Mouse (Mus musculus) ZHBTc4 (cell line): Measurements from ENCODE around the gene Gcsam.

Experiments used
- DNase-seq: peaks from one replicate; pipeline ENCODE4 v3.0.0-alpha.2; 2011; ENCODE audit warnings: low read depth, low spot score

Gcsam gene

DNA sequence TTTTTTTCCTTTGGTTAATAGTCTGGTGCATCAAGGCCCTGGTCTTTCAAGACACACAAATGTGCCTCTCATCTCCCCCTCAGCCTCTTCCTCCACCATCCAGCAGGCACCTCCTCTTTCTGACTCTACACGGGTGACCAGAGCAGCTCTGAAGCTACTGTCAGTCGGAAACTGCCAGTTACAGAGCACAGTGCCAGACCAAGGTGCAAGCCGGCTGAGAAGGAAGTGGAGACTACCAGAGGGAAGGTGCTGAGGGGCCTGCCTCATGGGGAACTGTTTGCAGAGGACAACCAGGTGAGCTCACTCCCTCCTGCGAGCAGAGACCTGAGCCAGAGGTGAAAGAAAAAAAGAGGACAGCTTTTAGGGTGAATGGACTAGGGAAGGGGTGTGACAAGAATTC is at the start of gene Gcsam:
TSS of gene Gcsam (plus strand) at position 114 of the 400 bp plus-strand sequence.
- no peak for DNase-seq

DNA sequence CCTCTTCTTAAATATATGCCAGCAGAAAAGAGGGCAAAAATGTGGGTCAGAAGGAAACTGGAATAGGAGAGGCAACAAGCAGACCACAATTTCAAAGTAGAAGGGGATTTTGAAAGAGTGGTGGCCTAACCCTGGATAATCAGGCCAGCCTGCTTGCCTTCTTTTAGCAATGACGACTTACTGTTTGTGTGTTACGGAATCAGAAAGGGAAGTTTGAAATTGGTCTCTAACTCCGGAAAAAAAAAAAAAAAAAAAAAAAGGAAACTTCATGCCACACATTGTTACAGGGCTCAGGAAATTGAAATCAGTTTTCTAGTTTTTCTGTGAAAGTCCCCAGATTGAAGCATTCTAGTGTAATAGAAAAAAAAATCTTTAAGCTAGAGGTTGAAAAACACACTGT is 48.4 kb upstream of the Gcsam start:
- DNase-seq, result no peak

DNA sequence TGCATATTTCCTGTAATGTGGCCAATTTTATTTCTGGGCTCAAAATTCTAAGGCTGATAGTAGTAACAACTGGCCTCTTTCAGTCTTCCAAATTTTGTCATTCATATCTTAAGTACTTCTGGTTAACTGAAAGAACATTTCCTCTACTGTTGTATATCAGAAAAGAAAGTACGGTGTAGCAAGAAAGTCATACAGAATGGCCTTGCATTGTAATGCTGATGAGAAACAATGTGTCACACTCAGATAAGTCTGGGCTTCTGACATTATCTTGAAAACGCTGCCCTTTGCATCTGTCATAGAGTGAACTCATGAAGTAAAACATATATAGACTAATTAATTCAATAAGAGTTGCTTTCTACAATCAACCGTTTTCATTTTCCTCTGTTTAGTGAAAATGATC is 37.9 kb upstream of the Gcsam start:
- no peak for DNase-seq

DNA sequence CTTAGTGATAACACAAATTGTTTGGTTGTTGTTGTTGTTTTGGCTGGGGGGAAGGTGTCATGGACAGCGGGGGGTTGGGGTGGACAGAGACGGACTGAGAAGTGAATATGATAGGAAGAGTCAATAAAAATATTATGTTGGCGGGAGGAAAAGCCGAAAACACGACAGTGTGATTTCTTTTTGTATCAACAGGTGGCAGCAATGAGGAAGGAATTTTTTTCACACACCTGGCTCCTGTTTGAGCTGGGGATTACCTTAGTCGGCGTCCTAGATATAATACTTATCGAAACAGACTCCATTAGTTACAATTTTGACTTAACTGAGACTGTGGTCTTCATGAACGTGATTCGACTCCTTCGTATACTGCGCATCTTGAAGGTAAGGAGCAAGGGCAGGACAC is 30.3 kb upstream of the Gcsam start:
- DNase-seq, result peak; percentile 10

DNA sequence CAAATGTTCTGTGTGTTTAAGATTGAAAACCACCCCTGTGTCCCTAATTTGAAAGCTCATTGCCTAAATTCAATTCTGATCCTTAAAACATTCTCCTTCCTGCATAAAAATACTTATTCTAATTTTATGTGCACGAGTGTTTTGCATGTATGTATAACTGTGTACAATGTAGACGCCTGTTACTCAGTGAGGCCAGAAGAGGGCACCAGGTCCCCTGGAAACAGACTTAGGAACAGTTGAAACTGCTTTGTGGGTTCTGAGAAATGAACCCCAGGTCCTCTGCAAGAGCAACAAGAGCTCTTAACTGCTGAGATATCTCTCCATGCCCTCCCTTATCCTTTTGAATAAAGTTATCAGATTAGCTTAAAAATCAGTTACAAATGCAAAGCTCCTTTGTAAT is 27.7 kb upstream of the Gcsam start:
- peak; percentile 12 for DNase-seq

DNA sequence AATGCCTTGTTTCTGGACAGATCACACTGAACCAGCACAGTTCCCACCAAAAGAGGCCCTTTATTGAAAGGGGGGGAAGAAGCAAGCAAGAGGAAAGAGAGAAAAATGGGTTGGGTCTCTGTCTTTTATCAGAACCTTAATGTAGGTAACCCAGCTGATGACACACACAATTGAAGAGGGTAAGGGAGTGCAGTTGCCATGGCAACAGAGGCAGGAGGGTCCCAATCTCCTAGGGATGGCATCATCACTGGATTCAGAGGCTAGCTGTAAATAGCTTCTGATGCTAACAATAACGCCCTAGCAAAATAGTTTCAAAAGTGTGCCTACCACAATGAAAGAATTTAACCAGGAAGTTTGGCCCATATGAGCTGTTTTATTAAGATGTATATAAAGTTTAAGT is 16.5 kb upstream of the Gcsam start:
- peak; percentile 4 for DNase-seq

DNA sequence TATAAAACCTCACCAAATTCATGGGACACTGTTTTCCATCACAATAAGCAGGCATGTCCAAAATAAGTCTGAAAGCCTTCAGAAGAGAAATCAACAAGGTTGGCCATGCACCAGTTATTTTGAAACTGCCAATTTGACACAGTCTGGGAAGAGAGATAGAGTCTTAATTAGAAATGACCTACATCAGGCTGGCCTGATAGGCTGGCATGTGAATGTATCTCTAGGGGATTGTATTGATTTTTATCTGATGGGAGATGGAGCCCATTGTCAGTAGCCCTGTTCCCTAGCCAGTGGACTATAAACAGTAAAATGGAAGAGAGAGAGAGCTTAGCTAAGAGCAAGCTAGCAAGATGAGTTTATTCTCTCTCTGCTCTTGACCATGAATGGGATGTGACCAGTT is 14.7 kb upstream of the Gcsam start:
- no peak for DNase-seq

DNA sequence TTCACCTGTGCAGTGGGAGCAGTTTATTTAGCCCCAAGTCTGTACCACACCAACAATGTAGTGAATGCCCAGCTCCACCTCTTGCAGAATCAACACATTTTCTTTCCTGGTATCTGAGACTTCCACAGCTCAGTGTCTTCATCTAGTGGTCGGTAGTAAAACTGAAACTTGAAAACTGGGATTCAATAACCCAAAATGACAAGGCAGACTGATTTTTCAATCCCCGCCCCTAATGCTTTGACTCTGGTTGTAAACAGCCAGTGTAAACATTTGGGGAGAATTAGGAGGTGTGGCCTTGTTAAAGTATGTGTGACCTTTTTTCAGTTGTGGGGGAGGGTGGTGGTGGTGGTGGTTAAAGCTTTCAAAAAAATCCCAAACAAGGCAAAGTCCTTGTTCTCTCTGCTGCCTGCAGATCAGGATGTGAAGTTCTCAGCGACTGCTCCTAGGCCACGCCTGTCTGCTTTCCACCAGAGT is 1.7 kb upstream of the Gcsam start:
- DNase-seq, result peak; percentile 5

DNA sequence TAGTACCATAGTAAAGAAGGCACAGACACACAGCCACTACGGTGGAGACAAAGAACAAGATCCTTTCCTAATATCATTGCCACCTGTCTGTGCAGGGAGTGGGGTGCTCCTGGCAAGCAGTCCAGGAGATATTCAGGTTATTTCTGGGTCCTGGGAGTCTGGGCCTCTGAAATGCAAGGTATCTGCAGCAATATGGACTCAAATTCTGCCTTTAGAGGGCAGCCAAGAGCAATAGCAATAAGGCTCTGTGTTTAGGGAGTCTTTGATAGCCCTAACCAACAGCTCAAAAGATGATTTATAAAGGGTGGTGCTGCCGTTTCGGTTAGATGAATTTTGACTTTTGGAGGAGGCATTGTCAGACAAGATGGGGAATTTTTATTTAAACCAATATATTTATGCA is 880 bp upstream of the Gcsam start:
- peak; percentile 24 for DNase-seq

DNA sequence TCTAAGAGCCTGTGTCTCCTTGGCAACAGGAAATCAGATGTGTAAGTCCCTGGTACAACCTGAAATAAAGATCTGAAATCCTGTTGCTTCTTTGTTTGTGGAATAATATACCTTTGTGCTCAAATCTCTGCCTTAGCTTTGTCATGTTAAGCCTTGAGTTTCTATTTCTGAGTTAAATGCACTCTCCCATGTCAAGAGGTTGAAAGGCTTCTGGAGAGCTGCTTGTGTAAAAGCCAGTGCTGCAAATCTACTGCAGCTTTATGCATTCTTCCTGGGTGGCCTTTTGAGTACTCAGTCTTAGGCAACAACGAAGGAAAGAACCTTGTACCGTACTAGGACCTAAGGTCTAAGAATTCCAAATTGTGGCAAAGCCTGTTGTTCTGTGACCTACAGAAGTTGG is 3.1 kb downstream of the Gcsam start:
- DNase-seq, result peak; percentile 2

DNA sequence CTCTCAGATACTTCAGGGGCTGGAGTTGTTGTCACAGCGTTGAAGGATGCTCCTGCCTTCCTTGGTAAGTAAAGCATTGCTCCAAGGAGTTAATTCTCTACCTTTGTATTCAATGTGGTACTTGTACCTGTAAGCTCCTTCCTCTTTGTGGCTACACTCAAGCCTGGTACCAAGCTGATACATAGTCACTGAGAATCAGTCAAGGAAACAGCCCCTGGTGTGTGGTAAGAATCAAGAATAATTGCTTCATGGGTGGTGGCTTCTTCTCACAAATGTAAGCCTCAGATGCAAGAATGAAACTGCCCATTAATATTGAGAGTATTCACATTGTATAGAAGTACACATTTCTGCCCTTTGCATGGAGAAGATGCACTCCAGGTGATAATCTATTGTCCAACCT is 5.8 kb downstream of the Gcsam start:
- DNase-seq, result no peak

DNA sequence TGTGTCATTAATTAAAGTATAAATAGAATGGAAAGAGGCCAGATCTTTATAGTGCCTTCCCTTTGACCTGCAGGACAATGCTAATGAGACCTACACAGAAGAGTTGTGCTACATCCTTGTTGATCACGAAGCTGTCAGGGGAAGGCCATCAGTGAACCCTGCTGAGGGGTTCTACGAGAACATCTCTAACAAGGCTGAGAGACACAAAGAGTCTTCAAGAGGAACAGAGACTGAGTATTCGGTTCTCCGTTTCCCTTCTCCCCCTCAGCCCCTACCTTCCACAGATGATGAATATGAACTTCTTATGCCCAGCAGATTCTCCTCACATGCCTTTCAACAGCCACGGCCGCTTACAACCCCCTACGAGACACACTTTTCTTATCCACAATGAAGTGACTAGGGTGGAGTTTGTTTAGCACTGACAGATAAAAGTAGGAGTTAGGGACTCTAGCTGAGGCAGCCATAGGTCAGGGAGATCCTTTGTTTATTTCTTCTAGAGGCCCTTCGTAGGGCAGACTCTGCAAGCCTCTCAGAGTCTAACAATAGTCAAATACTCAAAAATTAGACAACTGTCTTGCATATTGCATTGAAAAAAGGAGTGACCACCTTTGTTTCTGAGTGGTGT is 9.7 kb downstream of the Gcsam start:
- no peak for DNase-seq

DNA sequence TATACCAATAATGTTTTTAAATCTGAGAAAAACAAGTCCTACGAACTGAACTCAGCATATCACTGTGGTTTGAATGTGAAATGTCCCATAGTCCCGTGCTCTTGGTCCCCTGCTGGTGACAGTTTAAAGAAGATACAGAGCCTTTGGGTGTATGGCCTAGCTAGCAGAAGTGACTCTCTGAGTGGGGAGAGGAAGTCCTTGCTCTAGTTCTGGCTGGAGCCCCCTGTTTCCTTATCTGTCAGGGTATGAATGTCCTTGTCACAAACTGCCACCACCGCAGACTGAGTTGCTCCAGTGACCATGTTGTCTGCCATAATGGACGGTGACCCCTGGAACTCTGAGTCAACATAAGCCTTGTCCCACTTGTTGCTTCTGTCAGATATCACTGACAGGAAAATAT is 13.1 kb downstream of the Gcsam start:
- DNase-seq, result no peak

DNA sequence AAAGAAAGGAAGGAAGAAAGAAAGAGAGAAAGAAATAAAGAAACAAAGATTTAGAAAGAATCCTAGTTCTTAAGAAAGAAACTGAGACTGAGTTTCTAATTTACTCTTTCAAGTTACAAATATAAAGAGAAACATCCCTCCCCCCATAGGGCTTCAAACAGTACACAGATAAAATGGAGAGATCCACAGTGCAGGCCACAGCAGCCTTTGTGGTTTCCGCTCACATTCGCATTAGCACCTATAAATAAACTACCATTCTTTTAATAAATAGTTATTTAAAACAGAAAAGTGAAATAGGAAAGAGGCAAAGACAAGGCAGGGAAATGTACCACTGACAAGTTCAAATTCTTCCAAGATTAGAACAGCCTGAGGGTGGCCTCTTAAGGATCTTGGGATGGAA is 14.6 kb downstream of the Gcsam start:
- no peak for DNase-seq

DNA sequence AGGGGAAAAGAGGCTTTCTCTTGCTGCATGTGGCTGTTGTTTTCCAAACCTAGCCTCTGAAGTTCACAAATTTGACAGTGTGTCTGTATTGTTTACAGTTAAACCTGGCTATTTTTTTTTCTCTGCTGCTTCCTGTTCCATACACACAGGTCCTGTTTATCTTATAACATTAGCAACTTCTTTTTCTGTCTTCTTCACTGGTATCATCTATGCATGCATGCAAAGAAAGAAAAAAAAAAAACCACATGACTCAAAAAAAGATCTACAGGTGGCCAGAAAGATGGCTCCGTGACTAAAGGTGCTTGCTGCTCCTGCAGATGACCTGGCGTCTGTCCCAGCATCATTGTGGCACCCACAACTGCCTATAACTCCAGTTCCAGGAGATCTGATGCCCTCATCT is 15.2 kb downstream of the Gcsam start:
- DNase-seq, result no peak

DNA sequence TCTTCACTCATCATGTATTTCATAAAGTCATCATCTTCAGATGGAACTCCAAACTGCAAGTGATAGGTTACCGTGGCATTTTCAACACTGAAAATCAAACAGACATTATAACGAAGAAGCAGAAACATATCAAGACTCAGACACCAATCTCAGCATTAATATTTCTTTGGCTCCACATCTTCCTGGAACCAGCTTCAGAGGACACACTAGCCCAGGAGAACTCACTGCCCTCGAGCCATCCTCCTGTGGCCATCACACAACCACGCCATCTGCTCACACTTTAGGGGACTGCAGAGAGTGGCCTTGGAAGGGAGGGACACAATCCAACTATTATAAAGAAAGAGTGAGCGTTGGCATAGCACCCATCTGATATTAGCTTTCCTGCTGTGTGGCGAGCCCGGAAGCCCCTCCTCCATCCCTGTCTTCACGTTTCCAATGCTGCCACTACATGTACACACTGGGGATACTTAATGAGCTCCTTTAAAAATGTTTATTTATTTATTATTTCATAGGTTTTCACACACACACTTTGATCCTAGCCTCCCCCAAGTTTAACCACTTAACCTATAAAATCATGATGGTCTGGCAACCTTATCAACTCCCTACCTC is 19.4 kb downstream of the Gcsam start:
- DNase-seq, result no peak

DNA sequence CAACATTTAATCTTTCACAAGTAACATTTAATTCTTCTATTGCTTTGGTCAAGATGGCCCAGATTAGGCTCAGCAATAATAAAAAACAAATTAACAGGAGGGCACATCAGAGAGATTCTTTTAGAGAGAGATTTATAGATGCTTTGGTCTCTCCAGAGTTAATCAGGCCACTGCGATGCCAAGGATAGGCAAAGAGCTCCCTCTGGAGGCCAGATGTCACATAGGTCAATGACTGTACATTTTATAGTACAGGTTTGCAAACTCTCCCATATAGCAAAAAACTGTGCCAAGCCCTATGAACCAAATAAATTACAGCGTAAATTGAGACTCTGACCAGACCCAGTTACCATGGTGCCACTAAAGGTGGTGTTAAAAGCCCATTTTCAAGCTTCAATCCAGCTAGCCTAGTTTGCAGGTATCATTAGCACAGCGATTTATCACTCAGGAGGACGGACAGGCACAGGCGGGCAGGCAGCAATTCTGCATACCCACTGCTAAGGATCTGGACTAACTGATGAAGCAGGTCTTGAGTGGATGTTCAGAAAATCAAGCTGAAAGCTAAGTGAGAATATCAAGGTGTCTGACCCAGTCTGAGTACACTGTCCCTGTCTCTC is 20.3 kb downstream of the Gcsam start:
- DNase-seq, result peak; percentile 66

DNA sequence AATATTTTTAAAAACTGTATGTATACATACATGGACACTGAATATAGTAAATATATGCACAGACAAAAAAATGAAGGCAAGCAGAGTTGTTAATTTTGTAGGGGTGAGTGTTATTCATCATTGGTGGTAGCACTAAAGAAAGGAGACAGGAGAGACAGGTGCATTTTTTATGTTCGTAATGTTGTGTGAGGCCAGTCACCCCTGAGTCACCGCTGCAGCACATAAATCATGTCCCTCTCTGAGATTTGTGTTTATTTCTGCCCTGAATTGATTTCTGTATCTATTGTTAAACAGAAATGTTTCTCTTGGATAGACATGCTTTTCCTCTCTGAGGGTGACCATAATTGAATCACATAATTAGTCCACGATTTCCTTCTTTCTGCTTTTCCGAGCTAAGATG is 22.2 kb downstream of the Gcsam start:
- no peak for DNase-seq

DNA sequence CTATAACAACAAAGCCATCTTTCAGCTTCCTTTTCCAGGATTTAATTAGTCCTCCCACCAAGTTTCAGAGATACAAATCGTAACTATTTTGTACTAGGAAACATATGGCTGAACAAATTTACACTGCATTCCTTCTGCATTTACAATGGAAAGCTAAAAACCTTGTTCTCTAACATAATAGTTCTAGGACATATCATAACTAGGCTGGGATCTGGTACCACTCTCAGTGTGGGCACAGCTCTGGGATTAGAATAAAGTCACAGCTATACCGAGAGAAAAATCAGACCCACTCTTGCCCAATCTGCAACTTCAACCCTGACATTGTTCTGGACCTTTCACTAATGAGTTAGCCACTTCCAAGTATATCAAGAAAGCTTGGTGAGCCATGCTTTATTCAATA is 25.6 kb downstream of the Gcsam start:
- no peak for DNase-seq

DNA sequence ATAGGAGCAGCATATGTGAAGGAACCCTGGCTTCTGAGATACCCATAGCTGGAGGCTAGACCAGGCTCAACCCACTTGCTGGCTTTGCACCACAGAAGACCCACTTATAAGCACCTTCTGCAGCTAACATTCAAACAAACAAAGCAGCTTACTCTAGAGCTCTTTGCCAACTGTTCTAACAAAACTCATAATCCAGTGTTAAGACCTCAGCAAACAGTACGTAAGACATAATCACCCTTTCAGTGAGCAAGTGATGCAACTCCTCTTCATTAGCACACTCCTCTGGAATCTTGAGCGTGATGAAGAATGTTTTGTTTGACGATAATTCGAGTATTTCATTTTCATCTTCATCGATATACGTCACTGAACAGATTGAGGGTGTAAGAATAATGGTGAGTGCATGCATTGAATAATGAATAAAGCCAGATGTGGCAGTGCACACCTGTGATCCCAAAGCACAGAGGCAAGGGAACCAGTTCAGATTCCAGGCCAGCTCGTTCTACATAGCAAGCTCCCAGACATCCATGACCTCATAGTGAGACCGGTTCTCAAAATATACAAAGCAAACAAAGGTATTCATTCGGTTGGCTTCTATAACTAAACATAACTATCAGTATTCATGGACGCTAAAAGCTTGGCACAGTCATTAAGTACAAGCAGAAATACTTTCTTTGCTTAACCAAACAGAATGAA is 30.0 kb downstream of the Gcsam start:
- DNase-seq, result no peak

DNA sequence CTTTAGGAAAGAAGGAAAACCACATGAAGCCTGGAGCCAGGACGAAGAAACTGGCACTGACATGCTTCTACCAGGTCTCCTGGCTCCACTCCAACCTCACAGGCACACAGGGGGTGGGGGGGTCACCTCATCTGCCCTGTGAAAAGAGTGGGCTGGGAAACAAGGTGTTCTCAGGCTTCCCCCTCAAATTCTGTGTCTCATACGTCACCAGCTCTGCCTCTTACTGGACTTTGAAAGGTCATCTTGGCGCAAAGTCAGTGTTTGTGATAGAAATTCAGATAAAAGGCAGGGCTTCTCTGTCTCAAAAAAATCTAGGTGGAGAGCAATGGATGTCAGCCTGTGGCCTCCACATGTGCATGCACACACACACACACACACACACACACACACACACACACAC is 31.1 kb downstream of the Gcsam start:
- DNase-seq, result no peak

DNA sequence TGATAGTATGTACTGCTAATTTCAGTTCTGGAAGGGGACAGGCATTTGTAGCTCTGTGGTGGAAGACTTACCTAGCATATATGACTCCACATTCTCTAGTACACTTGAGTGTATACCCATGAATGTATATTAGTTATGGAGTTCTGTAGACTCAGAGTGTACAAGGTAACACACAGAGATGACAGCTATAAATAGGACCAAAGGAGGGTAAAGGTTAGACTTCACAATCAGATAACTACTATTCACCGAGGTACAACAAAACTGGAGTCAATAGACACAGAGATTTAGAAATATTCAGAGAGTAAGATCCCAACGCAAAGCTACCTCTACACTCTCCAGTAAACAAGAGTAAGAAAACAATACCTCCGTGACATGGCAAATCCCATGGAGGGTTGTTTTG is 33.8 kb downstream of the Gcsam start:
- no peak for DNase-seq

DNA sequence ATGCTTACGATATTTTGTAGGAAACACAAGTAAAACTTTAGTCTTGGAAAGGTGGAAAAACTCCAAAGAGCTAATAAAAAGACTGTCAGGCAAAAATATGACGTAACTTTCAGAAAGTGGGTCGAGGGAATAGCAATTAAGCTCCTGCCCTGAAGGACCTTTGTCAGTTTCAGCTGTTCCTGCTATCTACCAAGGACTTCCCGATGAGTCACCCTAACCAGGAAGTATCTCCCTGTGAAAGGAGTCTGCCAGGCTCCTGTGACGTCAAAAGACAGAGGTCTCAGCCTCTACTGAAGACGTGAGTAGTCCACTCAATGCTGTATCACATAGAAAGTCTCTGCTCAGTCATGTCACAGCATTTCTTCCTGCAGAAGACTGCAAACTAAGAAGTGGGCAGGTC is 34.2 kb downstream of the Gcsam start:
- DNase-seq, result no peak
